Mouse (Mus musculus) layer of hippocampus, adult 9-10 months (tissue): ENCODE data around the gene Tm9sf2.
"Not testable (repeated sequence)": the region's sequence is repeated elsewhere in the genome, so short reads cannot be mapped to it uniquely, and the experiment has no call there.

Source experiments
- DNase-seq: peaks from one replicate; pipeline ENCODE4 v3.0.0; 2022; ENCODE audit warnings: low spot score

The Tm9sf2 gene

GRCm38 (mm10) chr14:122106822-122107468 is at the start of gene Tm9sf2:
TSS of gene Tm9sf2 (plus strand) at chr14:122107038.
- DNase-seq = peak; percentile 74

GRCm38 (mm10) chr14:122057941-122058346 is 48.9 kb upstream of the Tm9sf2 start:
- no peak for DNase-seq

- DNase-seq = peak; percentile 83
These were observed 46.2 kb upstream of the Tm9sf2 start for GRCm38 (mm10) chr14:122060642-122061041.

- DNase-seq = no peak
These were observed 45.5 kb upstream of the Tm9sf2 start for GRCm38 (mm10) chr14:122061376-122061775.

GRCm38 (mm10) chr14:122062411-122063090 is 44.3 kb upstream of the Tm9sf2 start:
- DNase-seq = no peak

GRCm38 (mm10) chr14:122063599-122063998 is 43.2 kb upstream of the Tm9sf2 start:
- no peak for DNase-seq

- DNase-seq = peak; percentile 47
These were observed 42.3 kb upstream of the Tm9sf2 start for GRCm38 (mm10) chr14:122064519-122064918.

GRCm38 (mm10) chr14:122066243-122066642 is 40.6 kb upstream of the Tm9sf2 start:
- no peak for DNase-seq

- not testable (repeated sequence) for DNase-seq
These were observed 38.8 kb upstream of the Tm9sf2 start for GRCm38 (mm10) chr14:122068036-122068435.

GRCm38 (mm10) chr14:122068801-122069695 is 37.8 kb upstream of the Tm9sf2 start:
- no peak for DNase-seq

- DNase-seq = no peak
These were observed 36.9 kb upstream of the Tm9sf2 start for GRCm38 (mm10) chr14:122069948-122070347.

GRCm38 (mm10) chr14:122073422-122073821 is 33.4 kb upstream of the Tm9sf2 start:
- DNase-seq = no peak

GRCm38 (mm10) chr14:122074360-122074759 is 32.5 kb upstream of the Tm9sf2 start:
- DNase-seq = no peak

GRCm38 (mm10) chr14:122075485-122076200 is 31.2 kb upstream of the Tm9sf2 start:
- DNase-seq = no peak

- DNase-seq = no peak
These were observed 29.8 kb upstream of the Tm9sf2 start for GRCm38 (mm10) chr14:122077017-122077416.

- DNase-seq = no peak
These were observed 27.4 kb upstream of the Tm9sf2 start for GRCm38 (mm10) chr14:122079428-122079827.

- no peak for DNase-seq
These were observed 26.9 kb upstream of the Tm9sf2 start for GRCm38 (mm10) chr14:122079921-122080320.

- DNase-seq = no peak
These were observed 25.5 kb upstream of the Tm9sf2 start for GRCm38 (mm10) chr14:122081308-122081707.

- DNase-seq = no peak
These were observed 23.3 kb upstream of the Tm9sf2 start for GRCm38 (mm10) chr14:122083499-122083898.

GRCm38 (mm10) chr14:122087956-122088355 is 18.9 kb upstream of the Tm9sf2 start:
- DNase-seq = no peak

GRCm38 (mm10) chr14:122092363-122092762 is 14.5 kb upstream of the Tm9sf2 start:
- DNase-seq = no peak

GRCm38 (mm10) chr14:122096331-122096730 is 10.5 kb upstream of the Tm9sf2 start:
- DNase-seq = no peak
